Mouse (Mus musculus): ENCODE data around the gene Pik3r5. TPM values are rescaled to one million over a fixed set of nuclear protein-coding genes. Genes with fewer than 3 reads are reported as not detected.
A peak's percentile ranks its signal among the peaks of the same experiment; 100 is the strongest.

Gene Pik3r5
- polyA plus RNA-seq, 1 experiment from 2014 or later, result 0.65 TPM

DNA sequence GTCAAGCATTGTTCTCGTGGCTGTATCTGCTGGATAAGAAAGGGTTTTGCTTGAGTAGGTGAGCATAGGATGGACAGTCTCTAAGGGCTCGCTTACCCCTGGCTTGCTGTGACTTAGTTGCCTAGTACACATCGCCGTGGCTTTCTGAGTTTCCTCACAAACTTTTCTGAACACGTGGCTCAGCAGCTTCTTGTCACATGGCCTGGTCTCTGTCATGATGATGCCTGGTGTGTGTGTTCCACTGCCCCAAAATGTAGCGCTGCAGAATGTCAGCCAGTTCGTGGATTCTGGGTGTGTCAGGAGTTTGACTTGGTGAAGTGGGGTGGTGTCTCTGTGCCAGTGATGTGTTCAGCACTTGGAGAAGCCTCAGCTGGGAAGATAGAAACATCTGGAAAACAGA, 16.4 kb downstream of the Pik3r5 start:
- peaks cover 9% of the 10 kb centered on the region; the same call in 1 of the 2 replicates for H3K27me3 ChIP-seq (ENCODE audit: control insufficient read depth, insufficient read depth, low read length)
- no peaks in the 10 kb centered on the region for H3K9me3 ChIP-seq (ENCODE audit: control insufficient read depth, low read length)
- peaks cover 4 to 5% of the 10 kb centered on the region in 2 experiments; a peak in 2 of 4 replicates for H3K4me1 ChIP-seq (ENCODE audit: control insufficient read depth in 2 of 2, insufficient read depth in 2 of 2, low read length in 2 of 2)
- no peak overlapping the region for H3K27ac ChIP-seq (replicated peaks in 1 of 2; ENCODE audit: control insufficient read depth in 1 of 2, insufficient read depth in 1 of 2, low read depth in 2 of 2, low read length in 2 of 2)
- WGBS, result 76% methylated on average over 7 of the region's 7 CpGs
- no peak overlapping the region for H3K9ac ChIP-seq (ENCODE audit: low read length)
- no peak for ATAC-seq (ENCODE audit: insufficient number of reproducible peaks, insufficient read depth, low FRiP score, low read depth)
- no peaks in the 10 kb centered on the region for H3K36me3 ChIP-seq (ENCODE audit: control insufficient read depth, insufficient read depth, low read length)
- no peak overlapping the region for H3K4me2 ChIP-seq (ENCODE audit: low read length)
- H3K4me3 ChIP-seq (ENCODE audit: control insufficient read depth in 1 of 2, insufficient read depth in 1 of 2, low read depth in 1 of 2, low read length in 2 of 2), result no peak overlapping the region

DNA sequence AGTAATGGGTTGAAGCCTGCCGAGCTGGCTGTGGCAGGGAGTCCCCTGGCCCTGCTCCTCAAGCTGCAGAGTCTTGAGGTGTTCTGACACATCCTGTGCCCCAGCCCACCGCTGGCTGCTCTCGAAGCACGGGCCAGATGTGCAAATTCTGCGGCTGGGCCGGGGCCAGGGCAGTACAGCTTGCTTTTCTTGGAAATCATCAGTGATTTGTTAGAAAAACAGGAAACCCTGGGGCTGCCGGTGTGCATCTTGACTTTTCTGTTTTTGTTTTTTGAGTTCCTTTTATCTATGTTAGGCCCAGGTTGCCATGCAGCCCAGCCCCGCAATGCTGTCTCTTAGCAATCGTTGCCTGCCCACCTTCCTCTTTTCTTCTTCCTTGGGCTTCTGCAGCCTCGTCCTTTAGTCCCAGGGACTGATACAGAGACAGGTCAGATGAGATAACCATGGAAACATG, 19.4 kb downstream of the Pik3r5 start:
- Histone ChIP-seq H3K4me3 (ENCODE audit: control insufficient read depth in 1 of 2, insufficient read depth in 1 of 2, low read depth in 1 of 2, low read length in 2 of 2) (no peak overlapping the region), H3K27me3 (ENCODE audit: control insufficient read depth, insufficient read depth, low read length) (no peaks in the 10 kb centered on the region), H3K9ac (ENCODE audit: low read length) (no peak overlapping the region), H3K36me3 (ENCODE audit: control insufficient read depth, insufficient read depth, low read length) (no peaks in the 10 kb centered on the region), H3K4me1 (ENCODE audit: control insufficient read depth in 2 of 2, insufficient read depth in 2 of 2, low read length in 2 of 2) (peaks cover 4 to 5% of the 10 kb centered on the region in 2 experiments; a peak in 2 of 4 replicates), H3K4me2 (ENCODE audit: low read length) (0 out of 2 replicates have a peak overlapping the region, but pooled peaks have one; percentile 4), H3K27ac (replicated peaks in 1 of 2; ENCODE audit: control insufficient read depth in 1 of 2, insufficient read depth in 1 of 2, low read depth in 2 of 2, low read length in 2 of 2) (no peak overlapping the region), H3K9me3 (ENCODE audit: control insufficient read depth, low read length) (no peaks in the 10 kb centered on the region)
- ATAC-seq (ENCODE audit: insufficient number of reproducible peaks, insufficient read depth, low FRiP score, low read depth), result 0 out of 2 replicates have a peak, but pooled peaks have one; percentile 47
- 38% methylated on average over 10 of the region's 10 CpGs for WGBS

GRCm38 (mm10) chr11:68451747-68452405, 20.0 kb downstream of the Pik3r5 start:
- WGBS, result 41% methylated on average over 5 of the region's 5 CpGs
- Histone ChIP-seq H3K36me3 (ENCODE audit: control insufficient read depth, insufficient read depth, low read length) (no peaks in the 10 kb centered on the region), H3K4me3 (ENCODE audit: control insufficient read depth in 1 of 2, insufficient read depth in 1 of 2, low read depth in 1 of 2, low read length in 2 of 2) (no peak overlapping the region), H3K9ac (ENCODE audit: low read length) (no peak overlapping the region), H3K4me1 (ENCODE audit: control insufficient read depth in 2 of 2, insufficient read depth in 2 of 2, low read length in 2 of 2) (peaks cover 4 to 5% of the 10 kb centered on the region in 2 experiments; a peak in 2 of 4 replicates), H3K27me3 (ENCODE audit: control insufficient read depth, insufficient read depth, low read length) (no peaks in the 10 kb centered on the region), H3K27ac (replicated peaks in 1 of 2; ENCODE audit: control insufficient read depth in 1 of 2, insufficient read depth in 1 of 2, low read depth in 2 of 2, low read length in 2 of 2) (no peak overlapping the region), H3K4me2 (ENCODE audit: low read length) (no peak overlapping the region), H3K9me3 (ENCODE audit: control insufficient read depth, low read length) (no peaks in the 10 kb centered on the region)
- ATAC-seq (ENCODE audit: insufficient number of reproducible peaks, insufficient read depth, low FRiP score, low read depth), result no peak

GRCm38 (mm10) chr11:68452740-68453139, 20.8 kb downstream of the Pik3r5 start:
- Histone ChIP-seq H3K27ac (replicated peaks in 1 of 2; ENCODE audit: control insufficient read depth in 1 of 2, insufficient read depth in 1 of 2, low read depth in 2 of 2, low read length in 2 of 2) (no peak overlapping the region), H3K9ac (ENCODE audit: low read length) (no peak overlapping the region), H3K4me1 (ENCODE audit: control insufficient read depth in 2 of 2, insufficient read depth in 2 of 2, low read length in 2 of 2) (peaks cover 4 to 5% of the 10 kb centered on the region in 2 experiments; a peak in 2 of 4 replicates), H3K4me2 (ENCODE audit: low read length) (no peak overlapping the region), H3K9me3 (ENCODE audit: control insufficient read depth, low read length) (no peaks in the 10 kb centered on the region), H3K36me3 (ENCODE audit: control insufficient read depth, insufficient read depth, low read length) (no peaks in the 10 kb centered on the region), H3K27me3 (ENCODE audit: control insufficient read depth, insufficient read depth, low read length) (no peaks in the 10 kb centered on the region), H3K4me3 (ENCODE audit: control insufficient read depth in 1 of 2, insufficient read depth in 1 of 2, low read depth in 1 of 2, low read length in 2 of 2) (no peak overlapping the region)
- WGBS, result 92% methylated on average over 8 of the region's 8 CpGs
- ATAC-seq (ENCODE audit: insufficient number of reproducible peaks, insufficient read depth, low FRiP score, low read depth), result no peak

DNA sequence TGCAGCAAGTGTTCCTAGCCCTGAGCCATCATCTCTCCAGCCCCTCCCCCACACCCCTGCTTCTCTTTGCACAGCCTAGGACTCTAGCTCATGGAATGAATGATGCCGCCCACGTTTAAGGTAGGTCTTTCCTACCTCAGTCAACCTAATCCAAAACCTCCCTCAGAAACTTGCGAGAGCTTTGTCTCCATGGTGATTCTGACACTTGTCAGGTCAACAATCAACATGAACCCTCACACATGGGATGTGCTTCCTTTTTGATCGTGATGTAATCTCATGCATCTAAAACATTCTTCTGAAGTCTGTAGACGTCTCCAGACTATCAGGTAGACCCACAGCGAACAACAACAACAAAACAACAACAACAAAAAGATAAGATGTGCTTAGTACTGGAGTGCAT, 21.4 kb downstream of the Pik3r5 start:
- Histone ChIP-seq H3K36me3 (ENCODE audit: control insufficient read depth, insufficient read depth, low read length) (no peaks in the 10 kb centered on the region), H3K4me2 (ENCODE audit: low read length) (no peak overlapping the region), H3K27me3 (ENCODE audit: control insufficient read depth, insufficient read depth, low read length) (no peaks in the 10 kb centered on the region), H3K9ac (ENCODE audit: low read length) (no peak overlapping the region), H3K9me3 (ENCODE audit: control insufficient read depth, low read length) (no peaks in the 10 kb centered on the region), H3K4me1 (ENCODE audit: control insufficient read depth in 2 of 2, insufficient read depth in 2 of 2, low read length in 2 of 2) (peaks cover 4 to 5% of the 10 kb centered on the region in 2 experiments; a peak in 2 of 4 replicates), H3K4me3 (ENCODE audit: control insufficient read depth in 1 of 2, insufficient read depth in 1 of 2, low read depth in 1 of 2, low read length in 2 of 2) (no peak overlapping the region), H3K27ac (replicated peaks in 1 of 2; ENCODE audit: control insufficient read depth in 1 of 2, insufficient read depth in 1 of 2, low read depth in 2 of 2, low read length in 2 of 2) (no peak overlapping the region)
- WGBS, result 45% methylated on average over 6 of the region's 6 CpGs
- ATAC-seq (ENCODE audit: insufficient number of reproducible peaks, insufficient read depth, low FRiP score, low read depth), result no peak

DNA sequence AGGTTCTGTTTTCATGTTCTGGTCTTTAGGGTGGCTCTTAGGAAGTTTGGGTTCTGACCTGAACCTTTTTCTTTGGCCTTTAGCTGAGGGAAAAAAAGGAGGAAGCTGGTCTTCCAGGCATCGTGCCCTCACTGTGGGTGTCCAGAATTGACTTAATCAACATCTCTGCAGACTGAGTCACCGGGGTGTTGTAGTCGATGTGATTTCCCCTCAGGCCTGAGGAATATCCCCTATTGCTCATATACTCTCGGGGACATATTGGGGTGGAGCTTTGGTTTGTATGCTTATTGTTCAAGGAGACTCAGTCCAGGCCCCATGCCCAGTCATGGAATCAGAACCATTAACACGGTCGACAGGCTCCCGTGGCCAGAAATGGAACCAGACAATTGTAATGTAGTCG, 26.2 kb downstream of the Pik3r5 start:
- Histone ChIP-seq H3K9ac (ENCODE audit: low read length) (no peak overlapping the region), H3K9me3 (ENCODE audit: control insufficient read depth, low read length) (no peaks in the 10 kb centered on the region), H3K27me3 (ENCODE audit: control insufficient read depth, insufficient read depth, low read length) (no peaks in the 10 kb centered on the region), H3K4me1 (ENCODE audit: control insufficient read depth in 2 of 2, insufficient read depth in 2 of 2, low read length in 2 of 2) (no peaks in the 10 kb centered on the region), H3K4me2 (ENCODE audit: low read length) (no peak overlapping the region), H3K36me3 (ENCODE audit: control insufficient read depth, insufficient read depth, low read length) (no peaks in the 10 kb centered on the region), H3K27ac (replicated peaks in 1 of 2; ENCODE audit: control insufficient read depth in 1 of 2, insufficient read depth in 1 of 2, low read depth in 2 of 2, low read length in 2 of 2) (no peak overlapping the region), H3K4me3 (ENCODE audit: control insufficient read depth in 1 of 2, insufficient read depth in 1 of 2, low read depth in 1 of 2, low read length in 2 of 2) (no peak overlapping the region)
- 69% methylated on average over 8 of the region's 8 CpGs for WGBS
- no peak for ATAC-seq (ENCODE audit: insufficient number of reproducible peaks, insufficient read depth, low FRiP score, low read depth)

GRCm38 (mm10) chr11:68459021-68459420, 27.1 kb downstream of the Pik3r5 start:
- no peaks in the 10 kb centered on the region for H3K4me1 ChIP-seq (ENCODE audit: control insufficient read depth in 2 of 2, insufficient read depth in 2 of 2, low read length in 2 of 2)
- H3K4me3 ChIP-seq (ENCODE audit: control insufficient read depth in 1 of 2, insufficient read depth in 1 of 2, low read depth in 1 of 2, low read length in 2 of 2), result no peak overlapping the region
- H3K27me3 ChIP-seq (ENCODE audit: control insufficient read depth, insufficient read depth, low read length), result 0 out of 2 replicates have a peak, but pooled peaks cover 5% of the 10 kb centered on the region
- 82% methylated on average over 5 of the region's 5 CpGs for WGBS
- H3K9me3 ChIP-seq (ENCODE audit: control insufficient read depth, low read length), result no peaks in the 10 kb centered on the region
- H3K36me3 ChIP-seq (ENCODE audit: control insufficient read depth, insufficient read depth, low read length), result no peaks in the 10 kb centered on the region
- H3K4me2 ChIP-seq (ENCODE audit: low read length), result no peak overlapping the region
- H3K27ac ChIP-seq (replicated peaks in 1 of 2; ENCODE audit: control insufficient read depth in 1 of 2, insufficient read depth in 1 of 2, low read depth in 2 of 2, low read length in 2 of 2), result no peak overlapping the region
- no peak overlapping the region for H3K9ac ChIP-seq (ENCODE audit: low read length)
- ATAC-seq (ENCODE audit: insufficient number of reproducible peaks, insufficient read depth, low FRiP score, low read depth), result no peak

Data from heart, embryonic 14.5 days (tissue).